Mouse (Mus musculus): ENCODE data around the gene D17Wsu92e. TPM values are rescaled to one million over a fixed set of nuclear protein-coding genes. Genes with fewer than 3 reads are reported as not detected.
A peak's percentile ranks its signal among the peaks of the same experiment; 100 is the strongest.

Gene D17Wsu92e
- total RNA-seq, 4 experiments from 2014 or later: 224 to 253 (median 227) TPM

GRCm38 (mm10) chr17:27821407-27822338, 1.2 kb upstream of the D17Wsu92e start:
- DNase-seq (ENCODE audit: low spot score in 2 of 2): peak in 1 of 2 experiments; percentile 24

- peak; percentile 45 to 60 for DNase-seq (ENCODE audit: low spot score in 2 of 2)
Observed at GRCm38 (mm10) chr17:27819971-27820567, 379 bp downstream of the D17Wsu92e start.

GRCm38 (mm10) chr17:27819521-27819970, 902 bp downstream of the D17Wsu92e start:
- DNase-seq (ENCODE audit: low spot score in 2 of 2): no peak

GRCm38 (mm10) chr17:27819011-27819410, 1.4 kb downstream of the D17Wsu92e start:
- no peak for DNase-seq (ENCODE audit: low spot score in 2 of 2)

GRCm38 (mm10) chr17:27814606-27815005, 5.8 kb downstream of the D17Wsu92e start:
- no peak for DNase-seq (ENCODE audit: low spot score in 2 of 2)

GRCm38 (mm10) chr17:27811980-27812379, 8.5 kb downstream of the D17Wsu92e start:
- no peak for DNase-seq (ENCODE audit: low spot score in 2 of 2)

GRCm38 (mm10) chr17:27810569-27811331, 9.7 kb downstream of the D17Wsu92e start:
- no peak for DNase-seq (ENCODE audit: low spot score in 2 of 2)

- no peak for DNase-seq (ENCODE audit: low spot score in 2 of 2)
Observed at GRCm38 (mm10) chr17:27807542-27808078, 12.8 kb downstream of the D17Wsu92e start.

GRCm38 (mm10) chr17:27804803-27805770, 15.4 kb downstream of the D17Wsu92e start:
- DNase-seq (ENCODE audit: low spot score in 2 of 2): no peak

- no peak for DNase-seq (ENCODE audit: low spot score in 2 of 2)
Observed at GRCm38 (mm10) chr17:27804156-27804690, 16.2 kb downstream of the D17Wsu92e start.

- no peak for DNase-seq (ENCODE audit: low spot score in 2 of 2)
Observed at GRCm38 (mm10) chr17:27803752-27804151, 16.7 kb downstream of the D17Wsu92e start.

GRCm38 (mm10) chr17:27800710-27801648, 19.5 kb downstream of the D17Wsu92e start:
- no peak for DNase-seq (ENCODE audit: low spot score in 2 of 2)

- DNase-seq (ENCODE audit: low spot score in 2 of 2): no peak
Observed at GRCm38 (mm10) chr17:27799771-27800584, 20.5 kb downstream of the D17Wsu92e start.

- DNase-seq (ENCODE audit: low spot score in 2 of 2): peak; percentile 15 to 39
Observed at GRCm38 (mm10) chr17:27797341-27797872, 23.0 kb downstream of the D17Wsu92e start.

- peak; percentile 18 to 57 for DNase-seq (ENCODE audit: low spot score in 2 of 2)
Observed at GRCm38 (mm10) chr17:27796780-27797179, 23.7 kb downstream of the D17Wsu92e start.

- DNase-seq (ENCODE audit: low spot score in 2 of 2): no peak
Observed at GRCm38 (mm10) chr17:27793144-27793543, 27.3 kb downstream of the D17Wsu92e start.

- no peak for DNase-seq (ENCODE audit: low spot score in 2 of 2)
Observed at GRCm38 (mm10) chr17:27792516-27792915, 27.9 kb downstream of the D17Wsu92e start.

- DNase-seq (ENCODE audit: low spot score in 2 of 2): no peak
Observed at GRCm38 (mm10) chr17:27791556-27791955, 28.9 kb downstream of the D17Wsu92e start.
